Mouse (Mus musculus) left cerebral cortex, postnatal 25 days (tissue): ENCODE data around the gene Nckipsd. TPM values are rescaled to one million over a fixed set of nuclear protein-coding genes. Genes with fewer than 3 reads are reported as not detected.

Experiments used
- DNase-seq, 2 experiments: peaks; one replicate each; pipeline ENCODE4 v3.0.0; 2022; ENCODE audit warnings: low spot score in 2 of 2, mixed read lengths in 1 of 2
- intact Hi-C: fragments of 180-260 bp; cut with DNase I; formaldehyde crosslinking; loops from one replicate; pipeline ENCODE4 v1.15.1; 2025
- total RNA-seq, 2 experiments: library from RNA; stranded (reverse); gene quantifications; 2 replicates each; pipeline ENCODE4 v1.2.3; 2021

The Nckipsd gene
- total RNA-seq, 2 experiments from 2014 or later, result 54.4 to 60.5 TPM

GRCm38 (mm10) chr9:108797477-108797876, 10.7 kb upstream of the Nckipsd start:
- intact Hi-C loops, result no loop called here
- no peak for DNase-seq

- DNase-seq, result no peak
- intact Hi-C loops, result no loop called here
These were observed 9.6 kb upstream of the Nckipsd start for GRCm38 (mm10) chr9:108798508-108799075.

- DNase-seq, result no peak
- intact Hi-C loops, result no loop called here
These were observed 8.6 kb upstream of the Nckipsd start for GRCm38 (mm10) chr9:108799564-108799963.

GRCm38 (mm10) chr9:108805768-108806167, 2.4 kb upstream of the Nckipsd start:
- DNase-seq, result no peak
- intact Hi-C loops, result no loop called here

GRCm38 (mm10) chr9:108806379-108806778, 1.8 kb upstream of the Nckipsd start:
- intact Hi-C loops, result no loop called here
- no peak for DNase-seq

- intact Hi-C loops, result no loop called here
- DNase-seq, result no peak
These were observed 1.3 kb upstream of the Nckipsd start for GRCm38 (mm10) chr9:108806831-108807230.

- no peak for DNase-seq
- intact Hi-C loops, result no loop called here
These were observed 494 bp upstream of the Nckipsd start for GRCm38 (mm10) chr9:108807674-108808073.

- intact Hi-C loops, result no loop called here
These were observed 1.0 kb downstream of the Nckipsd start for GRCm38 (mm10) chr9:108809188-108809587.

GRCm38 (mm10) chr9:108809723-108810122, 1.6 kb downstream of the Nckipsd start:
- intact Hi-C loops, result no loop called here
- no peak for DNase-seq

More at GRCm38 (mm10) chr9:108809188-108809587, 1.0 kb downstream of the Nckipsd start:
- DNase-seq, result no peak

GRCm38 (mm10) chr9:108810516-108810915, 2.3 kb downstream of the Nckipsd start:
- DNase-seq, result no peak
- intact Hi-C loops, result no loop called here

DNA sequence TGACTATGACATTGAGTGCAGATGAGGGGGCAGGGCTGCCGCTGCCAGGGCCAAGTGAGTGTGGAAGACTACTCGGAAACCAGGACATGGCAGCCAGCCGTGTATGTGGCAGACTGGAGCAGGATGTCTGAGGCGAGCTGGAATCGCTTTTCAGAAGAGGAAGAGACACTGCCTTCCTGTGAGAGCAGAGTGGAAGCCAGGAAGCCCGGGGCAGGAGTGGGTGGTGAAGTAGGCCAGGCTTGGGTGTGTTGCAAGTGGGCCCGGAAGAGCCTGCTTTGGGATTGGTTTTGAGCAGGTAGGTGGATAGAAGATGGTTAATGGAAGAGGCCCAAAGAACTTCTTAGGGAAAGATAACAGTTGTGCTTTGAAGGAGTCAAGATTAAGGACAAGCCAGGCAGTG, 7.4 kb downstream of the Nckipsd start:
- intact Hi-C loops, result loop anchor here (5.0 kb wide), 1 partner anchor 63 kb away; no protein-coding TSS in a partner anchor
- peak in 1 of 2 experiments; percentile 59 for DNase-seq

DNA sequence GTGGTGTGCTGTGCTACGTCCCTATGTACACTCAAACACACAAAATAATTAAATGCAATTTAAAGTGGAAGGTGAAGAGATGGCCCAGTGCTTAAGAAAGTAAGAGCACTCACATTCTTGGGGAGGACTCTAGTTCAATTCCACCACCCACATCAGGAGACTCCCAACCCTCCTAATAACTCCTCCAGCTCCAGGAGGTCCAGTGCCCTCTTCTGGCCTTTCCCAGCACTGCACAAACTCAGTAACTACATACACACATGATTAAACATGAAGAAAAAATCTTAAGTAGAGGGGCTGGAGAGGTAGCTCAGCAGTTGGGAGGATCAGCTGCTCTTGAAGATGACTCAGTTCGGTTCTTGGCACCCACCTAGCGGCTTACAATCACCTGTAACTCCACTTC, 11.3 kb downstream of the Nckipsd start:
- DNase-seq, result peak in 1 of 2 experiments; percentile 55
- intact Hi-C loops, result loop anchor here (5.0 kb wide), 1 partner anchor 67 kb away; no protein-coding TSS in a partner anchor

DNA sequence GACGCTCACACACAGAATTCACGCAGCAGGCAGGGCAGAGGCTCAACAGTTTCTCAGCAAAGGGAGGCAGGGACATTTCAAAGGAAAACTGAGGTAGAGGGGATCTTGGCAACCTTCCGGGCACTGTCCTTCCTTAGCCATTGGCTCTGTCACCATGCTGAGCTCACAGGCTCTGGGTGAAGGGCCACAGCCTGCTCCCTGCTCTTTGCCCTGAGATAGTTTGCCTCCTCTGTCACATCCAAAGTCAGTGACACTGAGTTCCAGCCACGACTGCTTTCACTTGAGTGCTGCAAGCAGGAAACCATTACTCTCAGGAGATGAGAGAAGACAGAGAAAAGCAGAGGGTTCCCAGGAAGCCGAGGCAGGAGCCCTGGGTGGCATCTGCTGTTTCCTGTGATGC, 11.9 kb downstream of the Nckipsd start:
- intact Hi-C loops, result no loop called here

GRCm38 (mm10) chr9:108824144-108824685, 16.0 kb downstream of the Nckipsd start:
- no peak for DNase-seq
- intact Hi-C loops, result no loop called here

More for the DNA sequence above, 11.9 kb downstream of the Nckipsd start:
- no peak for DNase-seq

DNA sequence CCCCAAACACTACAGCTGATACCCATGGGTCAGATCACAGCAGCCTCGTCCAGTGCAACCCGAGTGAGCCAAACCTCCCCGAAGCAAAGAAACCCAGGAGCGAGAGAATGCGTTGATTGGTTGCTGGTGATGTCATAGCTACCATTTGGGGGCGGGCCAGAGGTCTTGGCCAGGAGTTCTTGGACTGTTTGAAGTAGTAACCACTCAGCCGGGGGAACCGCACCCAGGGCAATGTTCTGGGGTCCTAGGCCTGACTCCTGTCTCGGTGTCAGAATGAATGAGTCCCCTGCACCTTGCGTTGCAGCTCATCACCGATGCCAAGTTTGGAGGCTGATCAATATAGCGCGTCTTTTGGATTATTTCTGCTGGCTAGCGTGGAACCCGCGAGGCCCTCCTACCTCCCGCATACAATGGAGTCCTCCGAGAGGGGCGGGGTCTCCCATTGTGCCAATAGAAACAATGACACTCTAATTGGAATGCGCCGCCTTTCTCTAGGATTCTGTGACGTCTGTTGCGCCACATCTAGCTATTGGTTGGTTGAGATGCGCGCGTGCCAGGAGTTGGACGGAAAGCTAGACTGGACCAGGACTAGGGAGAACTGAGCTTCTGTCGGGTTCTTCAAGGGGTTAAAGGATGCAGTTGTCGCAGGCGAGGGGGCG, 16.7 kb downstream of the Nckipsd start:
- intact Hi-C loops, result no loop called here
- peak; percentile 88 to 97 for DNase-seq

DNA sequence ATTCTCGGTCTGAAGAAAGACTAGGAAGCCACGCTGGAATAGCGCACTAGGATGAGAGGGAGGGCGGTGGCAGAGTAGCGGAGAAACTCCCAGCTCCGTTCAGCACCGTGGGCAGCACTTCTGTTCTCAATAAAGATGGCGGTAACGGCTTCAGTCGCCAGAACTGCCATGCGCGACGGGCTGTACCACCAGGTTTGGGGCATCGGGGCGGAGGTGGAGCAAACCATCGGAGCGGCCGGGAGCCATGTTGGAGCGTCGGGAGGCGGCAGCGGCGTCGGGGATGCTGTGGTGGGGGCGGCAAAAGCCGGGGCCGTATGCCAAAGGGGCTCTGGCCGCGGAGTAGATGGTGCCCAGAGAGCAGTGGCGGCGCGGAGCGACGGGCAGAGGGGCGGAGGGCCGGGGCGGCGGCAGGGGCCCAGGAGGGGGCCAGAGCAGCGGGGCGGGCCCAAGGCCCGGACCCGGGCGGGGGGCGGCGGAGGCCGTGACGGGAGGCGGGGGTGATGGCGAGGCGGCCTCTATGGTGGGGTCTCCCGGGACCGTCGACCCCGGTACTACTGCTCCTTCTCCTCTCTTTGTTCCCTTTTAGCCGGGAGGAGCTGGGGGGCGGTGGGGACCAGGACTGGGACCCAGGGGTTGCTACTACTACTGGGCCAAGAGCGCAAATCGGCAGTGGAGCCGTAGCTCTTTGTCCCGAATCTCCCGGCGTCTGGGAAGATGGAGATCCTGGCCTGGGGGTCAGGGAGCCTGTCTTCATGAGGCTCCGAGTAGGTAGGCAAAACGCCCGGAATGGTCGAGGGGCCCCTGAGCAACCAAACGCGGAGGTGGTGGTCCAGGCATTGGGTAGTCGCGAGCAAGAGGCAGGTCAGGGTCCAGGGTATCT, 17.9 kb downstream of the Nckipsd start, which contains the start of gene Celsr3:
TSS of gene Celsr3 (plus strand) at position 501 of the 880 bp plus-strand sequence.
- peak; percentile 89 to 97 for DNase-seq
- intact Hi-C loops, result loop anchor here (2.0 kb wide), 1 partner anchor 27 kb away; the partner anchor contains the start of gene Slc26a6

- DNase-seq, result peak; percentile 70 to 71
- intact Hi-C loops, result loop anchor here (2.0 kb wide), 1 partner anchor 26 kb away; the partner anchor contains the start of gene Slc26a6
These were observed 18.7 kb downstream of the Nckipsd start for GRCm38 (mm10) chr9:108826700-108827340.

GRCm38 (mm10) chr9:108827454-108827853, 19.3 kb downstream of the Nckipsd start:
- DNase-seq, result no peak
- intact Hi-C loops, result loop anchor here (2.0 kb wide), 1 partner anchor 25 kb away; the partner anchor contains the start of gene Slc26a6

GRCm38 (mm10) chr9:108827906-108828305, 19.7 kb downstream of the Nckipsd start:
- DNase-seq, result no peak
- intact Hi-C loops, result loop anchor here (2.0 kb wide), 1 partner anchor 25 kb away; the partner anchor contains the start of gene Slc26a6
